Mouse (Mus musculus) stomach, postnatal 0 days (tissue): ENCODE data around the gene Ltn1.

Source experiments
- CTCF ChIP-seq: IDR thresholded peaks from 2 replicates; pipeline ENCODE4 v1.5.1; 2016; ENCODE audit warnings: antibody characterized with exemption, low read depth, mild to moderate bottlenecking, moderate library complexity
- EP300 ChIP-seq: optimal IDR thresholded peaks from 2 replicates; pipeline ENCODE3; 2016; ENCODE audit warnings: antibody characterized with exemption

GRCm38 (mm10) chr16:87445528-87445927 is 13.1 kb upstream of the Ltn1 start:
- TF ChIP-seq CTCF (no peak), EP300 (no peak)
